Comparison of ENCODE assay signal across 16 mouse cellular contexts in genomic region chr11:116062521-116062920, GRCm38 (mm10). TPM values are rescaled to one million over a fixed set of nuclear protein-coding genes. Genes with fewer than 3 reads are reported as not detected.
DNase-seq lines count a peak whose midpoint lies in the region; ATAC-seq and TF ChIP-seq lines count a peak whose summit lies in the region.
"Had no signal": no experiment of that assay in that cellular context is flagged by ENCODE, and none has a peak within 500 bp of the region (broad histone marks: within the 10 kb centered on the region; RNA-seq: fewer than 3 reads in every experiment).

No protein-coding gene starts in this region.

- H3K27ac ChIP-seq in forebrain, embryonic 10.5 days, result peak overlapping the region; percentile 48
- H3K27ac ChIP-seq in forebrain, postnatal 0 days (ENCODE audit: low read depth, low read length), result no peak overlapping the region
- H3K27ac ChIP-seq in layer of hippocampus, adult 2 months, result peak overlapping the region; percentile 90

- peaks cover 62% of the 10 kb centered on the region for H3K36me3 ChIP-seq in forebrain, embryonic 10.5 days (replicated peaks)
- peaks cover 35% of the 10 kb centered on the region for H3K36me3 ChIP-seq in forebrain, postnatal 0 days (ENCODE audit: insufficient read depth)

- no peak for ATAC-seq in forebrain, postnatal 0 days
- ATAC-seq: intestine, embryonic 16.5 days; lung, postnatal 0 days had no signal

- no peak for TF ChIP-seq CTCF in forebrain, postnatal 0 days (IDR thresholded peaks at IDR 0.05; ENCODE audit: low read depth)
- TF ChIP-seq CTCF in layer of hippocampus, adult 2 months (conservative IDR thresholded peaks at IDR 0.05), result no peak
- TF ChIP-seq CTCF in brain, embryonic 14.5 days (IDR thresholded peaks at IDR 0.05; ENCODE audit: borderline replicate concordance, extremely low read depth, insufficient read depth, insufficient read length), result no peak

- H3K27me3 ChIP-seq in forebrain, embryonic 10.5 days (ENCODE audit: poor library complexity, severe bottlenecking), result no peaks in the 10 kb centered on the region
- H3K27me3 ChIP-seq in forebrain, postnatal 0 days (ENCODE audit: insufficient read depth, low read length), result no peaks in the 10 kb centered on the region

- H3K9me3 ChIP-seq in forebrain, embryonic 10.5 days, result no peaks in the 10 kb centered on the region
- no peaks in the 10 kb centered on the region for H3K9me3 ChIP-seq in forebrain, postnatal 0 days (ENCODE audit: low read length)

- DNase-seq in forebrain, embryonic 10.5 days (ENCODE audit: extremely low spot score, low spot score), result no peak
- DNase-seq in forebrain, postnatal 0 days, result no peak
- no peak for DNase-seq in layer of hippocampus, adult 2 months (ENCODE audit: low spot score in 2 of 2)
- no peak for DNase-seq in layer of hippocampus, adult 8-10 months (ENCODE audit: low spot score in 2 of 2)
- peak; percentile 18 for DNase-seq in brain, embryonic 14.5 days (ENCODE audit: low read depth)
- peak; percentile 84 for DNase-seq in cerebellum, adult 9-11 months
- DNase-seq in embryo, embryonic 11 days, result no peak
- no peak for DNase-seq in gastrocnemius, postnatal 4 days (ENCODE audit: low spot score in 2 of 2)
- DNase-seq: adrenal gland, adult 2 months; gastrocnemius, postnatal 10 days; heart, adult 18-20 months; kidney, postnatal 36 days; liver; thymus, postnatal 36 days had no signal

- H3K9ac ChIP-seq in forebrain, postnatal 0 days, result no peak overlapping the region

- no peak for TF ChIP-seq POLR2A in brain, embryonic 14.5 days (IDR thresholded peaks at IDR 0.05; ENCODE audit: borderline replicate concordance, extremely low read depth, insufficient read depth, insufficient read length, poor library complexity, severe bottlenecking)

- no peak overlapping the region for H3K4me3 ChIP-seq in forebrain, embryonic 10.5 days
- no peak overlapping the region for H3K4me3 ChIP-seq in forebrain, postnatal 0 days (ENCODE audit: low read depth, low read length)
- no peak overlapping the region for H3K4me3 ChIP-seq in layer of hippocampus, adult 2 months

- 72% methylated on average over 8 of the region's 8 CpGs for WGBS in forebrain, embryonic 10.5 days
- WGBS in forebrain, postnatal 0 days, result 27% methylated on average over 8 of the region's 8 CpGs

- H3K4me2 ChIP-seq in forebrain, postnatal 0 days (ENCODE audit: low read depth), result no peak overlapping the region

- peaks cover 28% of the 10 kb centered on the region for H3K4me1 ChIP-seq in forebrain, embryonic 10.5 days
- H3K4me1 ChIP-seq in forebrain, postnatal 0 days (ENCODE audit: insufficient read depth), result no peaks in the 10 kb centered on the region

RNA-seq across cellular contexts. Expression of gene Unc13d, which starts 15.2 kb away (rescaled TPM):
- polyA plus RNA-seq in forebrain, embryonic 10.5 days (2016; fragmentation: Nextera tagmentation; extraction: Ambion mirVana), result 3.7 and 3.8 TPM in 2 replicates
- 0.46 and 0.86 TPM in 2 replicates for total RNA-seq in forebrain, postnatal 0 days (2014; rRNA removed)
- polyA plus RNA-seq in forebrain, postnatal 0 days (2015; fragmentation: Nextera tagmentation; extraction: Ambion mirVana), result 0.29 and 0.58 TPM in 2 replicates
- total RNA-seq in layer of hippocampus, adult 2 months (2021), result 1 to 10 TPM; 1.3 to 2.1 TPM
- total RNA-seq in layer of hippocampus, adult 8-10 months (2022), result 1 to 10 TPM; 1.5 to 3.6 (median 2.3) TPM
- polyA plus RNA-seq in brain, embryonic 14.5 days (2012; rRNA removed), result 0.97 and 1.1 TPM in 2 replicates
- 1 to 10 TPM; 1.1 to 2.0 TPM for total RNA-seq in gastrocnemius, postnatal 4 days (2021)

RNA-seq across cellular contexts. Expression of gene Wbp2, which starts 24.3 kb away (rescaled TPM):
- 71.0 and 73.6 TPM in 2 replicates for polyA plus RNA-seq in forebrain, embryonic 10.5 days (2016; fragmentation: Nextera tagmentation; extraction: Ambion mirVana)
- total RNA-seq in forebrain, postnatal 0 days (2014; rRNA removed), result 94.7 and 130 TPM in 2 replicates
- 281 and 287 TPM in 2 replicates for polyA plus RNA-seq in forebrain, postnatal 0 days (2015; fragmentation: Nextera tagmentation; extraction: Ambion mirVana)
- total RNA-seq in layer of hippocampus, adult 2 months (2021), result 100 to 1,000 TPM; 417 to 440 TPM
- 100 to 1,000 TPM; 387 to 440 (median 429) TPM for total RNA-seq in layer of hippocampus, adult 8-10 months (2022)
- polyA plus RNA-seq in brain, embryonic 14.5 days (2012; rRNA removed), result 142 and 148 TPM in 2 replicates
- total RNA-seq in gastrocnemius, postnatal 4 days (2021), result 10 to 100 TPM; 63.0 to 63.4 TPM

RNA-seq across cellular contexts. Expression of gene Unk, which starts 32.4 kb away (rescaled TPM):
- 48.4 and 48.9 TPM in 2 replicates for polyA plus RNA-seq in forebrain, embryonic 10.5 days (2016; fragmentation: Nextera tagmentation; extraction: Ambion mirVana)
- 38.9 and 43.8 TPM in 2 replicates for total RNA-seq in forebrain, postnatal 0 days (2014; rRNA removed)
- polyA plus RNA-seq in forebrain, postnatal 0 days (2015; fragmentation: Nextera tagmentation; extraction: Ambion mirVana), result 18.7 and 22.5 TPM in 2 replicates
- 10 to 100 TPM; 26.3 to 30.8 TPM for total RNA-seq in layer of hippocampus, adult 2 months (2021)
- total RNA-seq in layer of hippocampus, adult 8-10 months (2022), result 10 to 100 TPM; 26.3 to 31.6 (median 28.2) TPM
- polyA plus RNA-seq in brain, embryonic 14.5 days (2012; rRNA removed), result 67.3 and 87.0 TPM in 2 replicates
- 10 to 100 TPM; 25.9 to 26.0 TPM for total RNA-seq in gastrocnemius, postnatal 4 days (2021)

RNA-seq across cellular contexts. Expression of gene H3f3b, which starts 34.8 kb away (rescaled TPM):
- polyA plus RNA-seq in forebrain, embryonic 10.5 days (2016; fragmentation: Nextera tagmentation; extraction: Ambion mirVana), result 1,610 and 1,612 TPM in 2 replicates
- total RNA-seq in forebrain, postnatal 0 days (2014; rRNA removed), result 730 and 936 TPM in 2 replicates
- 2,422 and 2,718 TPM in 2 replicates for polyA plus RNA-seq in forebrain, postnatal 0 days (2015; fragmentation: Nextera tagmentation; extraction: Ambion mirVana)
- total RNA-seq in layer of hippocampus, adult 2 months (2021), result 100 to 1,000 TPM; 285 to 322 TPM
- 100 to 1,000 TPM; 243 to 308 (median 280) TPM for total RNA-seq in layer of hippocampus, adult 8-10 months (2022)
- polyA plus RNA-seq in brain, embryonic 14.5 days (2012; rRNA removed), result 1,173 and 1,240 TPM in 2 replicates
- total RNA-seq in gastrocnemius, postnatal 4 days (2021), result 100 to 1,000 TPM; 383 to 437 TPM

RNA-seq across cellular contexts. Expression of gene Galk1, which starts 50.0 kb away (rescaled TPM):
- polyA plus RNA-seq in forebrain, embryonic 10.5 days (2016; fragmentation: Nextera tagmentation; extraction: Ambion mirVana), result 223 and 224 TPM in 2 replicates
- 42.6 and 52.2 TPM in 2 replicates for total RNA-seq in forebrain, postnatal 0 days (2014; rRNA removed)
- 61.1 and 66.4 TPM in 2 replicates for polyA plus RNA-seq in forebrain, postnatal 0 days (2015; fragmentation: Nextera tagmentation; extraction: Ambion mirVana)
- 10 to 100 TPM; 13.3 to 13.5 TPM for total RNA-seq in layer of hippocampus, adult 2 months (2021)
- 10 to 100 TPM; 11.6 to 20.7 (median 16.1) TPM for total RNA-seq in layer of hippocampus, adult 8-10 months (2022)
- polyA plus RNA-seq in brain, embryonic 14.5 days (2012; rRNA removed), result 39.2 and 41.8 TPM in 2 replicates
- total RNA-seq in gastrocnemius, postnatal 4 days (2021), result 10 to 100 TPM; 32.7 to 40.0 TPM

Comparison
In these comparisons a context has a peak if more than half of its experiments do, and no peak if none do; other contexts are left out.
1. DNase-seq: peak in brain, embryonic 14.5 days (single experiment) and cerebellum, adult 9-11 months (single experiment); none in forebrain, embryonic 10.5 days (single experiment), forebrain, postnatal 0 days (single experiment), layer of hippocampus, adult 2 months (0 of 2), layer of hippocampus, adult 8-10 months (0 of 2), embryo, embryonic 11 days (single experiment) and gastrocnemius, postnatal 4 days (0 of 2).